Mouse (Mus musculus) cerebellum, postnatal 25 days (tissue): Measurements from ENCODE around the gene Stim2.

Experiments
- DNase-seq, 2 experiments: peaks; one replicate each; pipeline ENCODE4 v3.0.0; 2021; ENCODE audit warnings: mixed read lengths in 2 of 2

Stim2 gene

DNA sequence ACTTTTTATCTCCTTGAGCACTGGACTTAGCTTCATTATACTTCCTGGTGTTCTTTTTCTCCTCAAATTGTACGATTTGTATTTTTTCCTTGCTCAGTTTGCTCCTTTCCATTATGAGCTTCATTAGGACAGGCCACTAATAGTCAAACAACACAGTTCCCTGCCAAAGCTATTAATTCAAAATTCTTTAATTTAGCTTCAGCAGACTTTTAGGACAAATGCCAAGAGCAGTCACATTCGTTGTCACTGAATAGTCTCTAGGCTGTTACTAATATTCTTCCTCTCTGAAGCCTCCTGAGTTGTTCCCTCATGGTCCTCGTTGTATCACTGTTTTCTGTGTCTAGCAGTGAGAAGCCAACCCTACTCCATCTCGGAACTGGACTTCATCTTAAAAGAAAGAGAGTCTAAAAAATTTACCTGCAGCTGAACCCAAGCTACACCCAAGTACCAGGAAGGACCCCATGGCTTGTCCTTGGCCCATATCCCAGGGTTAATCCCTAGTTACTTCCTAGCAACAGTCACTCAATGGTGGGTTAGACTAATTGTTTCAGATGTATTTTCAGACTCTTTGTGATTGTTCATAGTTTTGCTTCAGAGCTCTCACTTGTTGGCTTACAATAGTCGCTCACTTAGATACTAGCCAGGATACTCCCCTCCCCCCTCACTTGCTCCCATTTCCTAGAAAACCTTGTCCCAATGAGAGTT is 149.9 kb downstream of the Stim2 start:
- DNase-seq = no peak

DNA sequence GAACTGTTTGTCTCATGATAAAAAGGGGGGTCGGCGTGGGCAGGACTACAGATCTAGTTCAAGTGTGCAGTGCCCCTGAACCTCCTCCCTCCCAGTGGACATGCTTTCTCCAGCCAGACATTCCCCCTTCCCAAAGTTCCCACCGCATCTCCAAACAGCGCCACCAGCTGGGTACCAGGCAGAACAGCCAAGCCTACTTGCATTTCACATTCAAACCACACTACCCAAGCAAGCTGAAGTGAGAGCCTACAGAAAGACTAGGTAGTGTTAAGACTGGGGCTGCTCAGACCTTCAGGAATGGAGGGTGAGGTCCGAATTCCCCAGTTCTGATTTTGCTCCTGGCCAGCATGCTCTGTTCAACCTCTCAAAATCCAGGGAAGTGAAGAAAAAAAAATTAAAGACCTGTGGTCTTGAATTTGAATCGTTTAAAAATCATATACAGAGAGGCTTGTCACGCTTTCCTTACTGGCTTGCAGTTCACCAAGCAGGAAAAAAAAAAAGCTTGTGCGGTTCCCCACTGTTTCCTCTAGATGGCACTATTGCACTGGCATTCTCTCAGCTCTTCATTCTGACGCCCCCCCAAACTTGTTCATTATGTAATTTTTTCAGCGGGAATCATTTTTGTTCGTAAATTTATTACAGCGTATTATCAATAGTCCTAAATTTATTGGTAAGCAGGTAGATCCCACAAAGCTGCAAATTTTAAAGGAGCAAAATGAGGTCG is 156.4 kb downstream of the Stim2 start:
- peak; percentile 23 to 48 for DNase-seq

DNA sequence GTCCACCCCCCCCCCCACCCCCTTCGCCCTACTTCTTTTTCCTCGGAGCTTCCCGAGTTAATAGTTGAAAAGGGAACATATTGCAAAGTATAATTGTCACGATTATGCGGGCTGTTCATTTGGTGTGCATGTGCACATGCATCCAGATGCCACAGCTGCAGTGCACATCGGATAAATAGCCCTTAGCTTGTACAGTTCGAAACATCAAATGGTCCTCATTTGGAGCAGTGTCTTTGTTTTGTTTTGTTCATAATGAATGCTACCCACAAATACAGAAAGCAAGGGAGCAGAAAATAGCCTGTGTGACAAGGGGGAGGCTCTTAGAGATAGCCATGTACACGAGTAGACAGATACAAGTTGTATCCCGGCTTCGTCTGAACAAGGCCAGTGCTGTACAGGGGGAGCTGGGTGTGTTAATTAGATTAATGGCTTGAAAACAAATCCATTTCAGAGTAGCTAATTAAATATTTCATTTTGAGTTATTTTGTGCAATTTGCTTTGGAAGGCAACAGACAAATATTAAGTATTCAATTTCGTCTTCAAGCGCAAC is 157.0 kb downstream of the Stim2 start:
- no peak for DNase-seq

DNA sequence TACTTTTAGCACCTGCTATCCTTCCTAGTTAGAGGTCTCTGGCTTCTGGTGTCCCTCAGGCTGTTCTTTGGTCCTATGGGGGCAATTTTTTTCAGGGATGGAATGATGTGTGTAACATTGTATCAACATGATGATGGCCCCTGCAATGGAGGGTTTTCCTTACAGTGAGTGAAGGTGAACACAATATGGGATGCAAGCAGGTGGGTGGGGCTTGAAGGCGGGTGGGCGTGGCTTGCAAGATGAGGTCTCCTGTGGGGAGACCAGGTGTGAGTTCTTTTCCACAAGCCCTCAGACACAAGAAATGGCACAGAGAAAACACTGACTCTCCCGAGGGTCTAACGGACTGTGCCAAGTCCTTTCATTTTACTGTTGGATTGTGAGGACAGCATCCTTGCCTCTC is 157.6 kb downstream of the Stim2 start:
- no peak for DNase-seq

DNA sequence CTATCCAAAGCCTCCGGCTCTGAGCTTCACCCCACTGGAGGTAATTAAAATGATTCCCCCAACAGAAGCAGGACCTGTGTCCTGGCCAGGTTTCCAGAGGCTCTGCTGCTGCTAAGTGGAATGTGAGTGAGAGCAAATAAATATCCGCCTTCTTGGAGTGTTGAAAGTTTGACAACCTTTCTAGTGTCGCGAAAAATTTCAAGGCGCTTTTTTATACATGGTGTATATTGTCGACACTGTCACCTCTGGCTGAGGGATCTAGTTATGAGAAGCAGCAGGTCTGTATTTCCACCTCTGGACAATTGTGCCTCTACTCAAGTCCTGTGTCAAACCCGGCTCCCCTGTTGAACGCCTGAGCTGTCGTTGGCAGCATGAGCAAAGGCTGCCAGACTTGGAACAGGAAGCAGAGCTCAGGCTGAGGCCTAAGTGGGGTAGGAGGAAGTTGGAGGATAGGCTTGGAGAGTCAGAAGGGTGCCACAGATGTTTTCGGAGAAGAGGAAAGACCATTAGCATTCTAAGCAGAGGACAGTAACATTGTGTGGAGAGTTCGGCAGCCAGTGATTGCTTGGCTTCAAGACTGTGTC is 158.7 kb downstream of the Stim2 start:
- DNase-seq = no peak

DNA sequence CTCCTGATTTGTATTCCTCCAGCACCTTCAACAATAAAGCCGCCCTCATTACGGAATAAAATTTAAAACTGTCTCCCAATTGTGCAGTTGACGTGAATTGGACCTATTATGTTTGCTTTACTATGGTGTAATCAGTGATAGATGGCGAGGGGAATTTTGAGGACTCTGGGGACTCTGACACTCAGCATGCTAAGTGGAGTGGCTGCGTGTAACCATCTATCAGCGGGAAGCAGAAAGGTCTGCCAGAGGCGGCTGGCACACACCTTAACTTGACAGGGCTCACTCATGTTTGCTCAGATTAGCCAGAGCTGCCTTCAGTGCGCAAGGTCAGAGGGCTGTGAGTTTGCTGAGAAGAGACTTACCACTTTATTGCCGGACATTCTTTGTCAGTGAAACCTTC is 159.9 kb downstream of the Stim2 start:
- DNase-seq = peak in 1 of 2 experiments; percentile 13

DNA sequence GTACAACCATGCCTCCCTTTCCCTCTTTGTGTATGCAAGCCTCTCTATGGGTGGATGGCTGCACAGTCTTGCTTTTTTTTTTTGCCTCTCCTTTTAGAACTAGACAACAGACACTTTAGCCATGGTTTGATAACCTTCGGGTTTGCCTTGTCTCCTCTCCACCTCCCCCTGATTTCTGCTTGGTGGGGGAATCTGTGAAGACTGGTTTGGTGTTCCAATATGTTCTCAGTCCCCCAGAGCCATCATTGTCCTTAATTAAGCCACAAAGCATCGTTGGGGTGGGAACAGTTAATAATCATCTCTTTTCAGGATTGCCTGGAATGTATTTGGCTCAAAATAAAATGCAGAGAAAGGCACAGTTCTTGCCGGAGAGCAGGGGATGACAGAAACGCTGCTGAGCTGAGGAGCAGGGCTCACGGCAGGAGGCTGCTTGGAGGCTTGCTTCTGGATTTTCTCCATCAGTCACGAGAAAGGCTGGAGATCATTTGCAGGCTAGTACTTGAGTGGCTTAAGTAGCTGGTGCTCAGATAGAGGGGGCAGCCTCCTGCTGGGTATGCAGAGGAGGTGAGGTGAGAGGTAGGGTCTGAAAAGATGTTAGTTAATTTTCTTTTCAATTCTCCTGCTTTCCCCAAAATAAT is 161.0 kb downstream of the Stim2 start:
- peak in 1 of 2 experiments; percentile 47 for DNase-seq

DNA sequence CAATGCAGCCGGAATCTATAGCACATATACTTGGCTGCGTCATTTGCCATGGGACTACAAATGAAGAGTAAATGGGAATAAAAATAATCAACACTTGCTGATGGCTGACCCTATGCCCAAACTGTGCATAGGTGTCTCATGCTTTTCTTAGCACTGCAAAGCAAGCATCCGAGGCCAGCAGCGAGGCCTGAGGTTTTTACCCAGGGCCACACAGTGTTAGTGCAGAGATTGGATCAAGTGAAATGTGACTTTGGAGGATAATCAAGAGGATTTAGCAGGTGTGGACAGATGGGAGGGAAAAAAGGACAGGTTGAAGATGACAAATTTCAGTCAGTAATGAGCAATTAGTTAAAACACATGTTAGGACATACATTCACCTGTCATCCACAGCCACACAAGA is 162.3 kb downstream of the Stim2 start:
- DNase-seq = no peak

DNA sequence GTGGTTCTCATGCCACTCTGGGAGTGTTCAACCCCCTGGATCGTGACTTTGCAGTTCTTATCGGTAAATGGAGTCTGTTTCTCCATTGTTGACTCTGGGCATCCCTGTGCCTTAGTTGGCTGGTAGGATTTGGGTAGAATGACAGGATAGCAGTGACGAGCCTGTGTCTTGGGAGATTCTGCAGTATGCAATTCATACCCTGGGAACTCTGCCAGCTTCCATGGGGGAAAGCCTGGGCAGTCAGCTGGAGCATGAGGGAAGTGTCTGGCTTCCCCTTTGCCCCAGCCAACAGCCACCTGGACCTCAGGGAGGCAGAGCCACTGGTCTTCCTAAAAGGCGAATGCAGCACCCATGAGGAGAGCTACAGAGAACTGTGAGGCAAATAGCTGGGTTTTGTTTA is 165.6 kb downstream of the Stim2 start:
- peak; percentile 45 to 71 for DNase-seq
